Mouse (Mus musculus) kidney, embryonic 15.5 days (tissue): ENCODE data around the gene Dad1. TPM values are rescaled to one million over a fixed set of nuclear protein-coding genes. Genes with fewer than 3 reads are reported as not detected.

Experiments used
- polyA plus RNA-seq: library from polyadenylated mRNA; unstranded; fragments of >200 nt; fragmentation: Nextera tagmentation; extraction: Ambion mirVana; gene quantifications from 2 replicates; pipeline ENCODE4 v1.2.1, GENCODE M21; 2015

Gene Dad1
- polyA plus RNA-seq, 1 experiment from 2014 or later = 441 TPM

Other genes with a start within 250 kb of the Dad1 start
- 61.3 and 67.6 TPM in 2 replicates for gene Abhd4, start 84 bp upstream of the Dad1 start, polyA plus RNA-seq
- 0.14 TPM in 1 of 2 replicates, not detected in the other for gene Olfr49, start 30.8 kb upstream of the Dad1 start, polyA plus RNA-seq
- gene Oxa1l, start 106.7 kb upstream of the Dad1 start, polyA plus RNA-seq = 50.9 and 61.0 TPM in 2 replicates
- 11.0 and 11.4 TPM in 2 replicates for gene Slc7a7, start 163.7 kb upstream of the Dad1 start, polyA plus RNA-seq
- 265 and 305 TPM in 2 replicates for gene Mrpl52, start 172.8 kb upstream of the Dad1 start, polyA plus RNA-seq
- gene Mmp14, start 177.5 kb upstream of the Dad1 start, polyA plus RNA-seq = 155 and 168 TPM in 2 replicates
- 46.8 and 54.6 TPM in 2 replicates for gene Lrp10, start 210.0 kb upstream of the Dad1 start, polyA plus RNA-seq
- gene Rem2, start 222.0 kb upstream of the Dad1 start, polyA plus RNA-seq = 6.3 and 6.8 TPM in 2 replicates